Mouse (Mus musculus) heart, adult 2 months (tissue): ENCODE measurements around the gene Cacna2d1.

Experiments used
- EP300 ChIP-seq: fragments of 200-500 bp; IDR thresholded peaks from 2 replicates; pipeline ENCODE4 v1.6.1; 2011; ENCODE audit warnings: low read depth, low read length, control low read depth; ENCODE audit not compliant: insufficient read depth
- POLR2A ChIP-seq: fragments of 200-500 bp; IDR thresholded peaks from 2 replicates; pipeline ENCODE4 v1.6.1; 2011; ENCODE audit warnings: mild to moderate bottlenecking, low read depth, low read length, control low read depth; ENCODE audit not compliant: insufficient read depth

DNA sequence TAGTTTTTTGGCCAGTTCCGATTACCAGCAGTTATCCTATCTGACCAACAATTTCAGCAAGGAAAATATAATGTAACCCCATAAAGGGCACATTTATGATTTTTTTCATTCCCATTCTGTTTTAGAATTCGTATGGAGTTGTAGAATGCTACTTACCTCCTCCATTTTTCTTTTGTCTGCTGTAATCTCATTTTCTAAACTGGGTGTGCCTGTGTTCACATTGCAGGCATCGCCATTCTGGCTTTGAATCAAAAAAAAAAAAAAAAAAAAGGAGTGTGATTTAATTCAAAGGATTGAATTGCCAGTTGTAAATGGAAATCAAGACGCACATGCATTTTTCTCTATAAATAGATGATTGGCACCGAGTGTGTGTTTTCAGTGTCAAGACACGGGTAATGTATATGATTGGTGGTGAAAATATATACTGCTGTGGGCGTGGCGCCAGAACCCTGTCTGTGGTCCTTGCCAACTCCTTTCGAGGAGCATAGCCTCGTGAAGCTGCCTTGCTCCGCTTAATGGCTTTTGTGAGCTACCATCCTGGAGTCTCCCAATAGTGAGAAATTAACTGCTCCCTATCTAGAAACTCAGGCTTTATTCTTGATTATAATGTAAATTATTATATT, 158.7 kb downstream of the Cacna2d1 start:
- TF ChIP-seq POLR2A (no peak), EP300 (no peak)
